Mouse (Mus musculus): ENCODE results near the gene Gcn1l1. TPM values are rescaled to one million over a fixed set of nuclear protein-coding genes. Genes with fewer than 3 reads are reported as not detected.

Gcn1l1 gene
- polyA plus RNA-seq, 1 experiment from 2014 or later = 56.0 TPM

- Histone ChIP-seq H3K4me1 (ENCODE audit: control insufficient read depth, insufficient read depth, low read length) (peaks cover 16% of the 10 kb centered on the region; the same call in 1 of the 2 replicates), H3K9me3 (ENCODE audit: control insufficient read depth, low read length) (no peaks in the 10 kb centered on the region), H3K36me3 (ENCODE audit: control insufficient read depth, insufficient read depth, low read length) (peaks cover 42% of the 10 kb centered on the region), H3K27ac (ENCODE audit: low read depth, low read length) (peak overlapping the region; percentile 42; the same call in 1 of the 2 replicates), H3K4me2 (replicated peaks; ENCODE audit: low read depth, low read length) (no peak overlapping the region), H3K4me3 (ENCODE audit: low read length) (no peak overlapping the region), H3K27me3 (ENCODE audit: control insufficient read depth, insufficient read depth, low read length) (no peaks in the 10 kb centered on the region), H3K9ac (ENCODE audit: low read depth, low read length) (0 out of 2 replicates have a peak overlapping the region, but pooled peaks have one; percentile 18)
- WGBS = 52% methylated on average over 3 of the region's 3 CpGs
- no peak for ATAC-seq (ENCODE audit: low FRiP score, low TSS enrichment)
Observed at GRCm38 (mm10) chr5:115648876-115649275, 83.8 kb downstream of the Gcn1l1 start.

- Histone ChIP-seq H3K36me3 (ENCODE audit: control insufficient read depth, insufficient read depth, low read length) (peaks cover 34% of the 10 kb centered on the region), H3K9ac (ENCODE audit: low read depth, low read length) (no peak overlapping the region), H3K4me1 (ENCODE audit: control insufficient read depth, insufficient read depth, low read length) (peaks cover 16% of the 10 kb centered on the region; the same call in 1 of the 2 replicates), H3K9me3 (ENCODE audit: control insufficient read depth, low read length) (no peaks in the 10 kb centered on the region), H3K27me3 (ENCODE audit: control insufficient read depth, insufficient read depth, low read length) (no peaks in the 10 kb centered on the region), H3K27ac (ENCODE audit: low read depth, low read length) (no peak overlapping the region), H3K4me3 (ENCODE audit: low read length) (no peak overlapping the region), H3K4me2 (replicated peaks; ENCODE audit: low read depth, low read length) (no peak overlapping the region)
- no peak for ATAC-seq (ENCODE audit: low FRiP score, low TSS enrichment)
- WGBS = 85% methylated on average over 8 of the region's 8 CpGs
Observed at GRCm38 (mm10) chr5:115649699-115650098, 84.6 kb downstream of the Gcn1l1 start.

DNA sequence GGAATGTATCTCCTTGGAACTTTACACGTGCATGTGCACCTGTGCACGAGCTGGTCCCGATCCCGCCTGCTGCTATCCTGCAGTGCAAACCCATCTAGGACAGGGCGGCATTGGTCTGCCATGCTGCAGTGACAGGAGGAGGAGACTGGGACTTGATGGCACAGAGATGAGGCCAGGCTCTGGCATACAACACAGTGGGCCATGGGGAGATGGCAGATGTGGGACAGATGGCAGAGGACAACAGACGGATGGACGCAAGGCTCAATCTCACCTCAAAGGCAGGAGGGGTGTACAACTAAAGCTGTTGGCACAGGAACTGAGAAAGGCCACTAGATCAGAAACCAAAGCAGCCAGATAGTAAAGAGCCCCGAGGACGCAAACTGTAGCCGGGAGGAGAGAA, 85.8 kb downstream of the Gcn1l1 start:
- Histone ChIP-seq H3K9ac (ENCODE audit: low read depth, low read length) (no peak overlapping the region), H3K27me3 (ENCODE audit: control insufficient read depth, insufficient read depth, low read length) (no peaks in the 10 kb centered on the region), H3K36me3 (ENCODE audit: control insufficient read depth, insufficient read depth, low read length) (peaks cover 23% of the 10 kb centered on the region), H3K4me3 (ENCODE audit: low read length) (no peak overlapping the region), H3K9me3 (ENCODE audit: control insufficient read depth, low read length) (no peaks in the 10 kb centered on the region), H3K27ac (ENCODE audit: low read depth, low read length) (no peak overlapping the region), H3K4me1 (ENCODE audit: control insufficient read depth, insufficient read depth, low read length) (peaks cover 16% of the 10 kb centered on the region; the same call in 1 of the 2 replicates), H3K4me2 (replicated peaks; ENCODE audit: low read depth, low read length) (no peak overlapping the region)
- ATAC-seq (ENCODE audit: low FRiP score, low TSS enrichment) = no peak
- 93% methylated on average over 10 of the region's 10 CpGs for WGBS

GRCm38 (mm10) chr5:115651821-115652220, 86.8 kb downstream of the Gcn1l1 start:
- no peak overlapping the region for H3K4me3 ChIP-seq (ENCODE audit: low read length)
- WGBS = 92% methylated on average over 10 of the region's 10 CpGs
- peaks cover 14% of the 10 kb centered on the region for H3K36me3 ChIP-seq (ENCODE audit: control insufficient read depth, insufficient read depth, low read length)
- no peaks in the 10 kb centered on the region for H3K27me3 ChIP-seq (ENCODE audit: control insufficient read depth, insufficient read depth, low read length)
- H3K27ac ChIP-seq (ENCODE audit: low read depth, low read length) = no peak overlapping the region
- peaks cover 16% of the 10 kb centered on the region; the same call in 1 of the 2 replicates for H3K4me1 ChIP-seq (ENCODE audit: control insufficient read depth, insufficient read depth, low read length)
- no peak for ATAC-seq (ENCODE audit: low FRiP score, low TSS enrichment)
- H3K4me2 ChIP-seq (replicated peaks; ENCODE audit: low read depth, low read length) = peak overlapping the region; percentile 57; the same call in 1 of the 2 replicates
- no peaks in the 10 kb centered on the region for H3K9me3 ChIP-seq (ENCODE audit: control insufficient read depth, low read length)
- H3K9ac ChIP-seq (ENCODE audit: low read depth, low read length) = peak overlapping the region; percentile 65; the same call in 1 of the 2 replicates

GRCm38 (mm10) chr5:115652681-115653575, 87.9 kb downstream of the Gcn1l1 start:
- Histone ChIP-seq H3K36me3 (ENCODE audit: control insufficient read depth, insufficient read depth, low read length) (peaks cover 6% of the 10 kb centered on the region; the same call in 1 of the 2 replicates), H3K27me3 (ENCODE audit: control insufficient read depth, insufficient read depth, low read length) (no peaks in the 10 kb centered on the region), H3K9me3 (ENCODE audit: control insufficient read depth, low read length) (no peaks in the 10 kb centered on the region), H3K4me2 (replicated peaks; ENCODE audit: low read depth, low read length) (peak overlapping the region; percentile 57), H3K27ac (ENCODE audit: low read depth, low read length) (peak overlapping the region; percentile 55), H3K4me3 (ENCODE audit: low read length) (peak overlapping the region; percentile 45), H3K9ac (ENCODE audit: low read depth, low read length) (peak overlapping the region; percentile 65), H3K4me1 (ENCODE audit: control insufficient read depth, insufficient read depth, low read length) (peaks cover 16% of the 10 kb centered on the region; the same call in 1 of the 2 replicates)
- ATAC-seq (ENCODE audit: low FRiP score, low TSS enrichment) = peak; percentile 99
- 3% methylated on average over 35 of the region's 35 CpGs for WGBS

DNA sequence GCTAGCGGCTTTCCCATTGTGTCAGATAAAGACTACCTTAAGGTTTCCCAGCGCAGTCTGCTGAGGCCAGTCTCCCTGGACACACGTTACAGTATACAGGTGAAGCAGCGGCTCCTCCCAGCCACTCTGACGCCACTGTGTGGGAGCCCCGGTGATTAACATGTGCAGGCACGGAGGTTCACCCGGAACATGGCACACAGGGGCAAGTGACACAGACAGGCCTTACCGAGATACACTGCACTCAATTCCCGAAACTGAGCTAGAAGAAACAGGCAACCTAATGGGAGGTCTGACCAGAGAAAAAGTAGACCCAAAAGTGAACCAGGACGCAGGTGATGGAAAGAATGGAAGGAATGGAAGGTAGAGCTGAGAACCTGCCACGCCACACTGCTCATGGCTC, 88.7 kb downstream of the Gcn1l1 start:
- Histone ChIP-seq H3K4me3 (ENCODE audit: low read length) (no peak overlapping the region), H3K9me3 (ENCODE audit: control insufficient read depth, low read length) (no peaks in the 10 kb centered on the region), H3K9ac (ENCODE audit: low read depth, low read length) (no peak overlapping the region), H3K36me3 (ENCODE audit: control insufficient read depth, insufficient read depth, low read length) (no peaks in the 10 kb centered on the region), H3K4me2 (replicated peaks; ENCODE audit: low read depth, low read length) (no peak overlapping the region), H3K4me1 (ENCODE audit: control insufficient read depth, insufficient read depth, low read length) (peaks cover 13% of the 10 kb centered on the region; the same call in 1 of the 2 replicates), H3K27me3 (ENCODE audit: control insufficient read depth, insufficient read depth, low read length) (no peaks in the 10 kb centered on the region), H3K27ac (ENCODE audit: low read depth, low read length) (no peak overlapping the region)
- WGBS = 86% methylated on average over 12 of the region's 12 CpGs
- no peak for ATAC-seq (ENCODE audit: low FRiP score, low TSS enrichment)

GRCm38 (mm10) chr5:115656677-115657076, 91.6 kb downstream of the Gcn1l1 start:
- H3K9ac ChIP-seq (ENCODE audit: low read depth, low read length) = no peak overlapping the region

GRCm38 (mm10) chr5:115657234-115657633, 92.2 kb downstream of the Gcn1l1 start:
- H3K9ac ChIP-seq (ENCODE audit: low read depth, low read length) = no peak overlapping the region
- ATAC-seq (ENCODE audit: low FRiP score, low TSS enrichment) = no peak
- H3K36me3 ChIP-seq (ENCODE audit: control insufficient read depth, insufficient read depth, low read length) = no peaks in the 10 kb centered on the region
- H3K9me3 ChIP-seq (ENCODE audit: control insufficient read depth, low read length) = no peaks in the 10 kb centered on the region
- no peak overlapping the region for H3K4me3 ChIP-seq (ENCODE audit: low read length)
- H3K4me1 ChIP-seq (ENCODE audit: control insufficient read depth, insufficient read depth, low read length) = peaks cover 4% of the 10 kb centered on the region; the same call in 1 of the 2 replicates
- no peaks in the 10 kb centered on the region for H3K27me3 ChIP-seq (ENCODE audit: control insufficient read depth, insufficient read depth, low read length)
- no peak overlapping the region for H3K4me2 ChIP-seq (replicated peaks; ENCODE audit: low read depth, low read length)
- H3K27ac ChIP-seq (ENCODE audit: low read depth, low read length) = no peak overlapping the region
- WGBS = 78% methylated on average over 1 of the region's 1 CpGs

More at GRCm38 (mm10) chr5:115656677-115657076, 91.6 kb downstream of the Gcn1l1 start:
- Histone ChIP-seq H3K4me3 (ENCODE audit: low read length) (no peak overlapping the region), H3K27ac (ENCODE audit: low read depth, low read length) (no peak overlapping the region), H3K27me3 (ENCODE audit: control insufficient read depth, insufficient read depth, low read length) (no peaks in the 10 kb centered on the region), H3K4me1 (ENCODE audit: control insufficient read depth, insufficient read depth, low read length) (peaks cover 8% of the 10 kb centered on the region; the same call in 1 of the 2 replicates), H3K4me2 (replicated peaks; ENCODE audit: low read depth, low read length) (no peak overlapping the region), H3K9me3 (ENCODE audit: control insufficient read depth, low read length) (no peaks in the 10 kb centered on the region), H3K36me3 (ENCODE audit: control insufficient read depth, insufficient read depth, low read length) (no peaks in the 10 kb centered on the region)
- ATAC-seq (ENCODE audit: low FRiP score, low TSS enrichment) = no peak
- 67% methylated on average over 6 of the region's 6 CpGs for WGBS

DNA sequence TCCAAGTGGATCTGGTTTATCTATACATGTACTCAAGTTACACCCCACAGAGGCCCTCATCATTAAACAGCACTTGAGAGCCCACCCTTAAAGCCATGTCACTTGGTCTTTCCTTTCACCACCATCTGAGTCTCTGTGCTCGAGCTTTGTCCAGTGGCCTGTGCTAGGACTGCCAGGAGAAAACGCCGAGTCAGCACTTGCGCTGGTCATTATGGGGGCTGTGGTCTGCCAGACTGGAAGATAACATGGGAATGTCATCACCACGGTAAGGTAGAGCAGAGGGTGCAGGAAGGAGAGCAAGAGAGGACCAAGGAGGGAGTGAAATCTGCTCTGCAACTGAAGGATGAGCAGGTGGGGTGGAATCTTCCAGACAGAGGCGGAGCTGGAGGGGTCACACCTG, 93.3 kb downstream of the Gcn1l1 start:
- Histone ChIP-seq H3K9me3 (ENCODE audit: control insufficient read depth, low read length) (no peaks in the 10 kb centered on the region), H3K4me2 (replicated peaks; ENCODE audit: low read depth, low read length) (no peak overlapping the region), H3K27ac (ENCODE audit: low read depth, low read length) (no peak overlapping the region), H3K36me3 (ENCODE audit: control insufficient read depth, insufficient read depth, low read length) (no peaks in the 10 kb centered on the region), H3K27me3 (ENCODE audit: control insufficient read depth, insufficient read depth, low read length) (no peaks in the 10 kb centered on the region), H3K4me1 (ENCODE audit: control insufficient read depth, insufficient read depth, low read length) (no peaks in the 10 kb centered on the region), H3K4me3 (ENCODE audit: low read length) (no peak overlapping the region), H3K9ac (ENCODE audit: low read depth, low read length) (no peak overlapping the region)
- WGBS = 69% methylated on average over 6 of the region's 6 CpGs
- no peak for ATAC-seq (ENCODE audit: low FRiP score, low TSS enrichment)
